Mouse (Mus musculus) c-Kit-positive CD71-negative TER-119-negative erythroid progenitor cells, embryonic 14.5 days (primary cell): ENCODE measurements around the gene Gm20425.

Experiments used
- DNase-seq: peaks from one replicate; pipeline ENCODE4 v3.0.0-alpha.2; 2013; ENCODE audit warnings: low read depth

Gm20425 gene

GRCm38 (mm10) chr9:103154568-103154967, 75.5 kb downstream of the Gm20425 start:
- no peak for DNase-seq

- DNase-seq: no peak
Observed at GRCm38 (mm10) chr9:103153286-103153685, 76.8 kb downstream of the Gm20425 start.

- DNase-seq: no peak
Observed at GRCm38 (mm10) chr9:103149074-103149799, 80.9 kb downstream of the Gm20425 start.

- no peak for DNase-seq
Observed at GRCm38 (mm10) chr9:103147103-103147502, 83.0 kb downstream of the Gm20425 start.

- no peak for DNase-seq
Observed at GRCm38 (mm10) chr9:103146703-103147102, 83.4 kb downstream of the Gm20425 start.

GRCm38 (mm10) chr9:103146257-103146656, 83.8 kb downstream of the Gm20425 start:
- DNase-seq: no peak

GRCm38 (mm10) chr9:103145351-103145750, 84.8 kb downstream of the Gm20425 start:
- no peak for DNase-seq

GRCm38 (mm10) chr9:103143881-103144280, 86.2 kb downstream of the Gm20425 start:
- no peak for DNase-seq

- no peak for DNase-seq
Observed at GRCm38 (mm10) chr9:103141266-103141665, 88.8 kb downstream of the Gm20425 start.

GRCm38 (mm10) chr9:103140384-103140783, 89.7 kb downstream of the Gm20425 start:
- DNase-seq: no peak
